Mouse (Mus musculus) erythroid progenitor cell, adult 5-6 weeks (primary cell): Measurements from ENCODE around the gene Nectin2. TPM values are rescaled to one million over a fixed set of nuclear protein-coding genes. Genes with fewer than 3 reads are reported as not detected.
"Not testable (repeated sequence)": the region's sequence is repeated elsewhere in the genome, so short reads cannot be mapped to it uniquely, and the experiment has no call there.

Experiments used
- ATAC-seq: replicated peaks from 2 replicates; pipeline ENCODE4 v1.8.0; 2016; ENCODE audit warnings: moderate number of reproducible peaks, mild to moderate bottlenecking, moderate TSS enrichment, inconsistent platforms; ENCODE audit not compliant: poor library complexity, low FRiP score, severe bottlenecking
- total RNA-seq, 2 experiments: library from RNA; stranded (forward) in 1 of 2; stranded (reverse) in 1 of 2; fragments of 150-400 nt in 1 of 2; fragments of 186-747, 209-891 nt in 1 of 2; gene quantifications; 2 replicates each; pipeline versions ENCODE4 v1.2.3 to v1.2.4; 2015 to 2017; ENCODE audit warnings: low replicate concordance in 2 of 2

The Nectin2 gene
- total RNA-seq, 2 experiments from 2014 or later, result not detected

DNA sequence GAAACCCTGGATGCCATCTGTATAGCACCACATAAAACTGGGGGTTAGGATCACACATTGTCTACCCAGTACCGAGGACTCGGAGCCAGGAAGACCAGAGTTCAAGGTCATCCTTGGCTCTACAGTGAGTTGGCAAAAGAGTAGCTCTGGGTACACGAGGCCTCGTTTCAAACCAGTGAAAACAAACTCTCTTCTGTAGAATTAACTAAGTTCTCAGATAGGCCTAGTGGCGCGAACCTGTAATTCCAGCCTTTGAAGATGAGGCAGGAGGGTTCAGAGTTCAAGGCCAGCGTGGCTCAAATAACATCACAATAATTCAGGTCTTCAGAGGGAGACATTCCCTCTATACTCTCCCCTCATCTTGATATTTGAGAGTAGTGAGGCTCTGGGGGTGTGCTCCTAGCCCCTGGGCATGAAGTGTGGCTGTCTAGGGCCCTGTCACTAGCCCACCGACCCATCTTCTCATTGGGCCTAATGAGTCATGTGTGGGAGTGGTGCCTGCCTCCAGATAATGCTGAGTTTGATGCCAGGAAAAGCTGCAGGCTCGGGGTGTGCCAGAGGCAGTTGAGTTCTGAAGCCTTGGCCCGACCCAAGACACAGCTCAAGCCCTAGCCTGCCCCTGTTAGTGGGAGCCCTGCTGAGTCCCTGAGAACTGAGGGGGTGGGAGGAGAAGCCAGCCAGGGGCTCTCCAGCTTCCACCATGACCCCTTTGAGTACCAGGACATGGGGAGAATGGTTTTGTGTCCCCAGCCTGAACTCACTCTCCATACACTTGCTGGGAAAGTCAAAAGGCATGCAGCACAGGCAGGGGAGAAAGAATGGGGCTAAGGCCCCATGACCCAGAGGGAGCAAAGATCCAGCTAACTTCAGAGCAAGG, 55.7 kb downstream of the Nectin2 start:
- ATAC-seq, result no peak

DNA sequence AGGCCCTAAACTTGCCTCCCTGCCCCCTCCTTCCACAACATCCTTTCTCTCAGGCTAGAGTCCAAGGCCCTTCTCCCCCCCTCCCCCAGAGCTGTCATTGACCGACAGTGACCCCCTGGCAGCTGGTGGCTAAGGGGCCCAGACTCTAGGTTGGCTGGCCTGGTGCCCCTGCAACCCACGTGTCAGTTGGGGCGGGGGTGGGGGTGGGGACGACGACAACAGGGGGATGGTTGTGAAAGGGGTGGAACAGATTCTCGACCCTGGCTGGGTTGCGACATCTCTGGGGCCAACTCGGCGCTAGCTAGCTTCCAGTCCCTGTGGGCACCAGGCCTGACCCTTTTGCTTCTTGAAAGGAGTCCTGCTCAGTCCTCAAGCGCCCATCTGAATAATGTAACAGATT, 56.9 kb downstream of the Nectin2 start:
- ATAC-seq, result no peak

DNA sequence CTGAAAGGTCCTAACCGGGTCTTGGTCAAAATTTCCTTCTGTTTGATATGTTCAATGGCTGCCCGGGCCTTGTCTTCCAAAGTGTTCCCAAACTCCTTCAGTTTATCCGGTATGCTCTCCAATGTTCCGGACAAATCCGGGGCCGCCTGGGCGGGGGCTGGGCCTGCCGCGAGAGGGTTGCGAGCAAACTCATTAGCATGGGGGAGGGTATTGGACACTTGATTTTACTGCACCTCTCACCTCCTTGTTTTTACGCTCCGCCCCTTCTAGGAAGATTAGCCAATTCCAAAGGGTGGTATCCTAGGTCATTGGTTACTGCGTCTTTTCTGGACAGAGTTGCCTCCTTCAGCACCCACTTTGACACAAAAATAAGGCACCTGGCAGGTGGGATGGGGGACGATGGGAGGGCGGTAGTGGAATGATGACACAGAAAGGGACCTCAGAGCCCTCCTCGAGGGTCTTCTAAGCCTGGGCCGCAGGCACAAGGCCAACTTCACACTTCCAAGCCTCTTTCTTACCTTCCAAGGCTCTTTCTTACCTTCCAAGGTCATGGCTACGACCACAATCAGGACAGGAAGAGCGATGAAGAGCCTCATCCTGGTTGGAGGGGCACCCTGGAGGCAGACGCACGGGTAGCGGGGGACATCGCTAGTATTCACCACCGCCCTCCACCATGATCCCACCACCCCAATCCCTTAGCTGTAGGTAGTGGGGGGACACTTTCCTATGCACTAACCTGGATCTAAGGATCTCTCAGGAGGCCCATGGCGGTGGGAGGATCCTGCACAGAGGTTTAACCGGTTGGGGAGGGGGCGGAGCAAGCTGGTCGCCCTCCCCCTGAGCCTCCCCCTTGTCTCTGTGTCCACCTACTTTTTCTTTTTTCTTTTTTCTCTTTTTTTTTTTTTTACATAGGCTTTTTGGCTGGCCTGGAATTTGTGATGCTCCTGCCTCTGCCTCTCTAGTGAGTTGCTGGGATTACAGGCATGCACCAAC, 58.1 kb downstream of the Nectin2 start, which contains the start of gene Apoc1:
TSS of gene Apoc1 (minus strand) at position 788 of the 993 bp plus-strand sequence.
- ATAC-seq, result no peak

DNA sequence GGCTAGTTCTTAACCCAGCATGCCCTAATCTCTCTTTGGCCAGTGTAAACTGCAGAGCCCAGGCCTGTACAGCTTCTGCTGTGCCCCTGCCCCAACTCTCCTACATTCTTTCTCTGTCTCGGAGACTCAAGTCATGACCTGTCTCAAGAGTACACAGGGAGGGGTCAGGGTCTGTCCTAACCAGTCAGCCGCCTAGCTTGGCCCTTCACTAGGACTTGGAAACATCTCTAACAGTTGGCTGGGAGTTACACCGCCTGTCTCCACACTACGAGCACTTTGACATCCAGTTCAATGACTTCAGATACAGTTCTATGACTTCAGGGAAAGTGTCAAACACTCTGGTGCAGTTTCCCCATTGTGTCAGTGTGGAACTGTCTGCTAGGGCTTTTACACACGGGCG, 58.8 kb downstream of the Nectin2 start:
- no peak for ATAC-seq

DNA sequence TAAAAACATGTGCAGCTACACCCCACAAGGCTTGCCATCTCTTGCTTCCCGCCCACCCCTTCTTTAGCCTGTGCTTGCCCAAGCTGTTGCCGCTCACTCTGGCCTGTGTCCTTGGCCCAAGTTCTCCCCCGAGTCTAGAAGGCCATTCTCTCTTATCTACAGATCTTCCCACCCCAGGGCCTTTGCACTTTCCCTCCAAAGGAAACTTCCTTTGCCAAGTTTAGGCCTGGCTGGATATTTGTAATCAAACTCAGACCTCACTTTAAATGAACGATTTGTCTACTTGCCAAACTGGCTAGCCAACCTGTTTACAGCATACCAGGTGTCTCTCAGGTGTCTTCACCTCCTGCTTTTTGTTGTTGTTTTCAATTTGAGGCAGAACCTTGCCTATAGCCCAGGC, 59.4 kb downstream of the Nectin2 start:
- no peak for ATAC-seq

DNA sequence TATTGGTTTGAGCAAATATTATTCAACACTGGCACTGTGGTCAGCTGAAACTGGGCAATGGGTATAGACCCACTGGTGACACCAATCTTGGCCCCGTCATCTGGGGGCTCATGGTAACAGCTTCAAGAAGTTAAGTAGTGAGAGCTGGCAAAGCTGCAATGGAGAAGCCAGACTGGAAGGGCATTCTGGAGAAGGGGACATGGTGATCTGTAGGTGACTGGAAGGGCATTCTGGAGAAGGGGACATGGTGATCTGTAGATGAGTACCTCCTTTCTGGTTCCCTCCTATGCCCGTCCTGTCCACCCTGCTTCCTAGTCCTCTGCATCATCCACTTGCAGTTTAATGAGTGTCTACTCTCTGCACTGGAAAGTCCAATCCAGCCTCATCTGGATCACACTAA, 61.7 kb downstream of the Nectin2 start:
- ATAC-seq, result no peak

DNA sequence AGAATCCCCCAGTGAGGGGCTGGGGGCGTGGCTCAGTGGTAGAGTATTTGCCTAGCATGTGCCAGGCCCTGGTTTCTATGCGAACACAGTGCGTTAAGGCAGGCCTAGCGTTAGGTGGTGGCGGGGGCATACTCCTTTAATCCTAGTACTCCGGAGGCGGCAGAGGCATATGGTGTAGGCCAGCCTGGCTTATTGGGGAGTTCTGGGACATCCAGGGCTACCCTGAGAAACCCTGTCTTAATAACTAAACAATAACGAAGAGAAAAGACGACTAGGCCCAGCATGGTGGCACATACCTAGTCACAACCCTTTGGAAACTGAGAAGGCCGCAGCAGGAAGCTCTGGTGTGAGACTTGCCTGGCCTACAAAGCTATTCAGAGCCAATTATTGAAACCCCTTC, 62.2 kb downstream of the Nectin2 start:
- no peak for ATAC-seq

DNA sequence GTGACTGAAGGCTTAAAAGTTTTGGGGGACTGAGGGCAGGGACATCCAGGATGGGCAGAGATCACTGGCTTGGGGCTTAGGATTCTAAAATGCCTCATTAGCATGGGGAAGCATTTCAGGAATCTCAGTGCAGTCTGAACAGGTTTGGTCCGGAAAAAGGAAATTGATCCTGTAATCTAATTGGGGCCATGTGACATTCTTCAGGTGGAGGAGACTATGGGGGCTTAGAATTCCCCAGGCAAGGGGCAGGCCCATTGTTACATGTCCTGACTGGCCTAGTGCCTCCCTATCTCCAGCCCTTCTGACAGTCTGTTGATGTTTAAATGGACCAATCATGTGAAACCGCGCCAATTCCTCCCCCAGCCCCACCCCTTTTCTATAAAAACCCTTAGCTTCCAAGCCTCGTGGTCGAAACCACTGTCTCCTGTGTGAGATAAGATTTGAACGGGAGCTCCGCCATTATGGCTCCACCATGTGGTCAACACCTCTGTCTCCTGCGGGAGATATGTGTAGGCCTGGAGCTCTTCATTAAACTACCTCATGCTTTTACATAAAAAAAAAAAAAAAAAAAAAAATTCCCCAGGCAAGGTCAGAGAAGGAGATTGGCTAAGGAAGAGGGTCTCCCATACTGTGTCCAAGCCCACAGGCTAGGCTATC, 63.2 kb downstream of the Nectin2 start:
- ATAC-seq, result not testable (repeated sequence)

DNA sequence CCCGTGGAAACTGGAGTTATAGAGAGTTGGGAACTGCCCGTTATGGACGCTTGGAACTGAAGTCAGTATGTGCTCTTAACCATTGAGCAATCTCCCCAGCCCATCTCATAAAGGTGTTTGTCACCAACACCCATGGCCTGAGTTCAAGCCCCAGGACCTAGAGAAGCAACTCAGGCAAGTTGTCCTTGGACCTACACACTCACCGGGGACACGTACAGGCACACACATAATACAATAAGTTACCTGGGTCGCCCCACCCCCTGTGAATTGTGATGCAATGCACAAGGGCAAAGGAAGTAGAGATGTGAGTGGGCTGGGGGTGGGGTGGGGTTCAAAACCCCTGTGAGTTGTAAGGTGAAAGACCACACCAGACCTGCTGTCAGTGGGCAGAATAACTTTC, 63.8 kb downstream of the Nectin2 start:
- no peak for ATAC-seq

DNA sequence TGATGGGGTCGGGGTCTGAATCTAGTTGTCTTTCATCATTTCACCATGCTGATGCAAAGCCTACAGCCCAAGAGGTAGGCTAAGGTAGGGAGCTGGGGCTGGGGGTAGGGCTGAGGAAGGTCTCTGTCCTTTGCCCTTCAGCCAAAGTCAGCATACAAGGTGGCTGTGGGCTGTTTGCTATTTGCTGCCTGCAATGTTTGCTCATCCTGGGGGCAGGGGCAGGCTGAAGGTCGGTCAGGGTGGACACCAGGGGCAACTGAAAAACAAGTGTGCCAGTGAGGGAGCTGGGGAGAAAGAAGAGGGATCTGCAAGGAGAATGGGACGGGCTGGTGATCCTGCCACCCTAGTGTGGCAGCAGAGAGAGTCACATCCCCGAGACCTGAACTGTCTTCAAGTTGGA, 64.9 kb downstream of the Nectin2 start:
- no peak for ATAC-seq

DNA sequence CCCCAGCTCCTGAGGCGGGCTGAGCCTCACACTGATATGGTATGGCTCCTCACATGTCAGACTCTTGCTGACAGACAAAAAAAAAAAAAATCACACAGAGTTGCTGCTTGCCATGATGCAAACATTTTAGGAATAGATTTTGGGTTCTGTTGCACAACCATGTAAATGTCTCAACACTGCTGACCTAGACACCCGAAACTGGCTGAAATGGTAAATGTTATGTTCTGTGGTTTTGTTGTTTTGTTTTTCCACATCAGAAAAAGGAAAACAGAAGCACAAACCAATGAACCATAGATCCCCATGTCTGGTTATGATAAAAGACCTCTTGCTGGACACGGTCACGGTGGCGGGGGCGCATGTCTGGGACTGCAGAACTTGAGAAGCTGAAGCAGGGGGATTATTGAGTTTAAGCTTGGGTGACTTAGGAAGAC, 66.5 kb downstream of the Nectin2 start:
- no peak for ATAC-seq

DNA sequence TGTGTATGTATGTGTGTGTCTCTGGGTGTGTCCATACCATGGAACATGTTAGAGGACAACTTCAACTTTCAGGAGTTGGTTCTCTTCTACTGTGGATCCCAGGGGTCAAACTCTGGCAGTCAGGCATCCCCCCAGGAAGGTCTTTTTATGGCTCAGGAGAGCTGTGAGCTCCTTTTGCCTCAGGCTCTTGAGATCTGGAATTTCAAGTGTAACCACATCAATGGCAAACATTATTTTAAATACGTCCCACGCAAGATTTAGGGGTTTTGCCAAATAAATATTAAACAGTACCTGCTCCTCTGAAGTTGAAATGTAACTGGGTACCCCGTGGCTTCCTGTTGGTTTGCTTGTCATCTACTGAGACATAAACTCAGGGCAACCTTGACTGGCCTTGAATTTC, 67.3 kb downstream of the Nectin2 start:
- no peak for ATAC-seq

DNA sequence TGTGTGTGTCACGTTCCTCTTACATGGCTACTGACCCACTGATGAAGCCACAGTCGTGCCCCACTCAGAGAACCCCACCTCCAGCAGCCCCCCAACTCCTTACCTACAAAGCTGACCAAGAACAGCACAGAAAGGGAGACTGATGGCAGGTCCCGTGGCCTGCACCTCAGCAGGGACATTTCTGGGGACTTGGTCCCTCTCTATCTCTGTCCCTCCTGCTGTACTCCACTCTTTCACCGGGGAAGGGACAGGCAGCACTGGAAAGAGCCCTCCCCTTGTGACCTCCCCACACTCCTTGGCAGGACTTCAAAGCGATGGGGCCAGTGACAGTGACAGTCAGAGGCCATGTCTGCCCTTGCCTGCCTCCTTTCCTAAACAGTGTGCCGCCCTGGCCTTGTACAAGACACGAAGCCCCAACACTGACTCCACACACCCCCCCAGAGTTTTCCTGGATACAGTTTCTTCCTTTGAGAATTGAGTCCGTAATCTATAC, 69.0 kb downstream of the Nectin2 start, which contains the start of the genes Gm44805 and Apoc4:
TSS of gene Gm44805 (minus strand) at position 222 of the 493 bp plus-strand sequence.
TSS of gene Apoc4 (minus strand) at position 278 of the 493 bp plus-strand sequence.
- no peak for ATAC-seq

DNA sequence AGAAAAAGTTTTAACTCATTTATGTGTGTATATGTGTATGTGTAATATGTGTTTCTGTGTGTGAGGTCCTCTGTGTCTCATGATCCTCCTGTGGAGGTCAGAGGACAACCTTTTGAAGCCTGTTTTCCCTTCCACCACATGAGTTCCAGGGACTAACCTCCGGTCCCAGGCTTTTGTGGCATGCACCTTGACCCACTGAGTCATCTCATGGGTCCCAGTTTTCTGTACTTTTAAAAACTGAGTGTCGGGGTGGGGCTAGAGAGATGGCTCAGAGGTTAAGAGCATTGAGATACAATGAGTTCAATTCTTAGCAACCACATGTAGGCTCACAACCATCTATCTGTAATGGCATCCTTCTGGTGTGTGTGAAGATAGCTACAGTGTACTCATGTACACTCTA, 69.6 kb downstream of the Nectin2 start:
- ATAC-seq, result no peak

DNA sequence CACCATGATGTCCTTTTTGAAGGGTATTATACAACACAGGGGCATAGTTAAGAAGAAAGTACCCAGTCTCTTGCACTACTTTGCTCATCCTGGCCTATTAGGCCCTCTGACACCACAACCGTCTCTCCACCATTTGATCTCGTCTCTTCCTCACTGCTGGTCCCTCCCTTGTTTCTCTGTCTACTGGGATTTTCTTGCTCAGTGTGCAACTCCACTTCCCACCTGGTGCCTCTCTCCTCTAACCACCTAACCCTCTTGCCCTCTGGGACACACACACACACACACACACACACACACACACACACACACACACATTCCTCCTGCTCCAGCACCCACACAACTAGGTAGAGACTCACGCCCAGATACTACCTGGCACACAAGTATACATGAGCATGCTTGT, 71.4 kb downstream of the Nectin2 start:
- no peak for ATAC-seq

DNA sequence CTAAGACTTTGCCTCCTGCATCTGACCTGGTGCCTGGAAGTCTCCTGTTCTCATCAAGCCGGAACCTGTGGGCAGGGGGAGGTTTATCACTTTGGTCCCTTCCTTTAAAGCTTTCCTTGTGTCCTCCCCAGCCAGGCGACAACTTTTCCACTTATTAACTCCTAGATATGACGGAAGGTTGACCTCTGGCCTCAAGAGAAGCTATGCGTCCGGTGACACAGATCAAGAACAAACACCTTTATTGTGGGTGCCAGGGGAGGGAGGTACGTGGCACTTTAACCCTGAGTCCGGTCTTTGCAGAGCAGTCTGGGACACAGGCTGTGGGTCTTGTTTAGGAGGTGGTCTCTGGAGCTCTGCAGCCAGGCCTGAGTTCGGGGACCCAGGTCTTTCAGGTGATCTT, 72.4 kb downstream of the Nectin2 start, which contains the start of gene Apoc2:
TSS of gene Apoc2 (minus strand) at position 70 of the 400 bp plus-strand sequence.
- no peak for ATAC-seq

DNA sequence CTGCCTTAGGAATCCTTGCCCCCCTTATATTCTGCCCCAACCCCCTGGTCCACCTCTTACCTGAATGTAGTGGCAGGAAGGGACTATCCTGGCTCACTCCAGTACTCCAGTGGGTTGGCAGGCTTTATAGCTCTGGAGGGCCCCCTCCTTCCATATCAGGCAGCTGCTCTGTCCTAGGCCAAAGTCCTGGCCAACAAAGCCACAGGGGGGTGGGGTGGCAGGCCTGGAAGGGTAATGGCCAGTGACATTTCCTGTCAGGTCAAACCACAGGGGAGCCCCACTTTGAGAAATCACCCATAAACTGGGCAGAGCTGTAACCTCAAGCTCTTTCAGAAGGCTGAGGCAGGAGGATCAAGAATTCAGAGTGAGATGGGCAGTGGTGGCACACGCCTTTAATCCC, 73.6 kb downstream of the Nectin2 start:
- ATAC-seq, result no peak

DNA sequence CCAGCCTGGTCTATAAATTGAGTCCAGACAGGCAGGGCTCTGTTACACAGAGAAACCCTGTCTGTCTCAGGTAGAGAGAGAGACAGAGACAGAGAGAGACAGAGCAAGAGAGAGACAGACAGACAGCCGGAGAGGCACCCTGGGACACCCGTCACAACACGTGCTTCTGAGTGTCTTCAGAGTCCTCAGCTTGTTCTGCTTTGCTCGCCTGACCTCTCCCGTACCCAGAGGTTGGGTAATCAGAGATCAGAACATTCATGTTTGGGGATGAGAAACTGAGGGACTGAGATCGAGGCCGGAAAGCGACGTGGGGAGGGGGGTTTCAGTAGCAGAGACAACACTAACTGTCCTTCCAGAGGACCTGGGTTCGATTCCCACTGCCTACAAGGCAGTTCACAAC, 74.5 kb downstream of the Nectin2 start:
- ATAC-seq, result no peak

DNA sequence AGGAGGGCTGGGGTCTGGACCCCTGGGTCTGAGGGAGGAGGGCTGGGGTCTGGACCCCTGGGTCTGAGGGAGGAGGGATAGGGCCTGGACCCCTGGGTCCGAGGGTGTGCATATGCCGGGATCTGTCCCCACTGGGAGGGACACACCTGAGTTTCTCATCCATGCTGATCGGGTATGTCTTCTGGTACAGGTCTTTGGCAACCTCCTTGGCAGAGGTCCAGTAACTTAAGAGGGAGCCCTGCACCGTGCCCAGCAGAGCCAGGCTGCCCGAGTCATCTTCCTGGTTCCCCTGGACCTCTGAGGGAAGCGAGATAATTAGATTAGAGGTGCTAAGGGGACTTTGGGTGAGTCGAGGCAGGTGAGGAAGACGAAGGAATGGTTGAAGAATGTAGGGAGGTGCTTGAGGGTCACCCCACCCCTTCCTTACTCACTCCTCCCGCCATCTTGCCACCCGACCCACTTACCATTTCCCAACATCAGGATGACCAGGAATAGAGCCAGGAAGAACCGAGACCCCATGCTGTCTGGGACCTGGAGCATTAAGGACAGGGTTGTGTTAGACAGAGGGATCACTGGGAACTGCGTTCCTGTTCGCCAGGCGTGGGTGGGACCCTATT, 77.1 kb downstream of the Nectin2 start:
- no peak for ATAC-seq
